Mouse (Mus musculus) heart, adult 2 months (tissue): ENCODE measurements at regions not wholly inside any gene's neighbourhood (a gene's known extent, or its start where the extent isn't known, plus 50 kb on each side); places are given as distances from the start of the nearest gene placed in this dataset.

Source experiments
- DNase-seq, 2 experiments: peaks; one replicate each; pipeline ENCODE4 v3.0.0; 2021
- H3K27ac ChIP-seq: fragments of 200-600 bp; 2 replicates; pipeline ENCODE4 v1.8.1; 2022
- H3K27me3 ChIP-seq: fragments of 200-500 bp; 2 replicates; pipeline ENCODE4 v1.6.1; 2012; ENCODE audit warnings: mild to moderate bottlenecking, low read length, inconsistent platforms, mixed read lengths; ENCODE audit not compliant: control insufficient read depth, insufficient read depth
- H3K36me3 ChIP-seq: fragments of 200-500 bp; 2 replicates; pipeline ENCODE4 v1.6.1; 2012; ENCODE audit warnings: low read length, inconsistent platforms; ENCODE audit not compliant: control insufficient read depth, insufficient read depth
- H3K4me1 ChIP-seq: fragments of 200-500 bp; 2 replicates; pipeline ENCODE4 v1.6.1; 2011; ENCODE audit warnings: low read length; ENCODE audit not compliant: control insufficient read depth, insufficient read depth
- H3K4me3 ChIP-seq: fragments of 200-600 bp; 2 replicates; pipeline ENCODE4 v1.8.1; 2022
- H3K79me2 ChIP-seq: fragments of 200-500 bp; replicated peaks from 2 replicates; pipeline ENCODE4 v1.6.1; 2012; ENCODE audit warnings: mild to moderate bottlenecking, inconsistent platforms, low read length, moderate library complexity, mixed read lengths; ENCODE audit not compliant: control insufficient read depth, insufficient read depth
- H3K9ac ChIP-seq: fragments of 200-500 bp; 2 replicates; pipeline ENCODE4 v1.6.1; 2012; ENCODE audit warnings: low read depth, mild to moderate bottlenecking, control low read depth, inconsistent platforms, low read length, mixed read lengths
- CTCF ChIP-seq: fragments of 200-600 bp; IDR thresholded peaks from 2 replicates; pipeline ENCODE4 v1.8.1; 2022; ENCODE audit warnings: antibody characterized with exemption, mild to moderate bottlenecking, moderate library complexity
- EP300 ChIP-seq: fragments of 200-500 bp; IDR thresholded peaks from 2 replicates; pipeline ENCODE4 v1.6.1; 2011; ENCODE audit warnings: low read depth, low read length, control low read depth; ENCODE audit not compliant: insufficient read depth
- POLR2A ChIP-seq: fragments of 200-500 bp; IDR thresholded peaks from 2 replicates; pipeline ENCODE4 v1.6.1; 2011; ENCODE audit warnings: mild to moderate bottlenecking, low read depth, low read length, control low read depth; ENCODE audit not compliant: insufficient read depth
- WGBS: fragments of 180-500 bp; shearing (Covaris S2); methylation state at CpG from one replicate; pipeline ENCODE4 v1.1.7; 2018; 5-methylcytosine and 5-hydroxymethylcytosine counted together
- intact Hi-C: fragments of 180-260 bp; cut with DNase I; formaldehyde crosslinking; loops from one replicate; pipeline ENCODE4 v1.15.1; 2025

DNA sequence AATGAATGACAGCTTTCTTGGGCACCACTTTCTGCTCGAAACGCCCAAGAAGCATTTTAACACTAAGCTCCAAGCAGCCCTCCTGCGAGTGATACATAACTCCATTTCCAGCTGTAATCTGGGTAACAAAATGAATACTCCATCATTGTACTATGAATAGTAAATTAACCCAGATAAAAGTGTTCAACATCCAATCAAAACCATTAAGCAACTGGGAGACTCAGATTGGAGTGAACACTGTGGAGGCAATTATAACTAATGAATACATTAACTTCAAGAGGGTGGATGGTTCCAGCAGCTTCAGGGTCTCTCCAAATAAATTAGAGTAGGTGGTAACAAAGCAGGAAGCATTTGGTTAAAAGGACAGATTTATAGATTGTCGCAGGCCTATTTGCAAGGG lies 414.2 kb downstream of the Cdh26 start:
- Histone ChIP-seq H3K27ac (no peak overlapping the region), H3K4me3 (no peak overlapping the region), H3K27me3 (no peaks in the 10 kb centered on the region), H3K4me1 (peaks cover 8% of the 10 kb centered on the region), H3K79me2 (no peaks in the 10 kb centered on the region), H3K9ac (no peak overlapping the region), H3K36me3 (no peaks in the 10 kb centered on the region)
- TF ChIP-seq EP300 (no peak), CTCF (no peak), POLR2A (no peak)
- 84% methylated on average over 4 of the region's 4 CpGs for WGBS
- DNase-seq, result no peak
- intact Hi-C loops, result no loop called here

DNA sequence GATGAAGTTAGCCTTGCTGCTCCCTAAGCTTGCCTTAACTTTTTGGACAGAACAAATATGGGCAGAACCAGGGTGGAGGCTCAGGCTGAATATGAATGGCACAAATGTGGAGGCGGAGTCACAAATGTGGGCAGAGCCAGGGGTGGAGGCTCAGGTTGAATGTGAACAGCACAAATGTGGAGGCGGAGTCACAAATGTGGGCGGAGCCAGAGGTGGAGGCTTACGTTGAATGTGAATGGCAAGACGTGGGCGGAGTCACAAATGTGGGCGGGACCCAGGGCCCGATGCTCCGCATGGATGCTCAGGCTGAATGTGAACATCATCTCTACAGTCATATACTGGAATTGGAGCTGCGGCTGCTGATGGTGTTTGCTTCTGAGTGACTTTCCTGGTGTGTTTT lies 420.0 kb downstream of the Cdh26 start:
- intact Hi-C loops, result no loop called here
- TF ChIP-seq POLR2A (no peak), EP300 (no peak), CTCF (no peak)
- H3K36me3 ChIP-seq, result no peaks in the 10 kb centered on the region
- H3K4me3 ChIP-seq, result no peak overlapping the region
- H3K79me2 ChIP-seq, result no peaks in the 10 kb centered on the region
- DNase-seq, result no peak
- H3K27me3 ChIP-seq, result no peaks in the 10 kb centered on the region
- no peak overlapping the region for H3K27ac ChIP-seq
- 80% methylated on average over 10 of the region's 10 CpGs for WGBS
- no peak overlapping the region for H3K9ac ChIP-seq
- H3K4me1 ChIP-seq, result no peaks in the 10 kb centered on the region

DNA sequence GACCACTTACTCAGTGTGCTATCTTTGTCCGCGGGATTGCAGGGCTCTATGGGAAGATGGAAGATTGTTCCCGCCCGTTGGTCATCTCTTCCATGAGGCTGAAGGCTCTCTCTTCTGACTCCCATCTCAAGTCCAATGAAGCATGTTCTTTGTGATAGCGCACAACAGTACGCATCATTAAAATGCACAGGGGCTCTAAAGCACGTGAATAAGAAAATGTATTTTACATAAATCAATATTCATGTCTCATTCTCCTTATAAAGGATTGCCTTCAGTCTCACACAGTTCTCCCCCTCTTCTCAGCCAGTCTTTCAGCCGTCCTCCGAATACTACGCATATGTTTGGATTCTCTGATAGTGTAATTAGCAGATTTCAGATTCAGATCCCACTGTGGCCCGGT lies 420.4 kb downstream of the Cdh26 start:
- DNase-seq, result no peak
- Histone ChIP-seq H3K27ac (no peak overlapping the region), H3K27me3 (no peaks in the 10 kb centered on the region), H3K36me3 (no peaks in the 10 kb centered on the region), H3K4me1 (no peaks in the 10 kb centered on the region), H3K79me2 (no peaks in the 10 kb centered on the region), H3K4me3 (no peak overlapping the region), H3K9ac (no peak overlapping the region)
- intact Hi-C loops, result no loop called here
- TF ChIP-seq POLR2A, result no peak
- no peak for TF ChIP-seq CTCF
- TF ChIP-seq EP300, result no peak
- 87% methylated on average over 11 of the region's 11 CpGs for WGBS

DNA sequence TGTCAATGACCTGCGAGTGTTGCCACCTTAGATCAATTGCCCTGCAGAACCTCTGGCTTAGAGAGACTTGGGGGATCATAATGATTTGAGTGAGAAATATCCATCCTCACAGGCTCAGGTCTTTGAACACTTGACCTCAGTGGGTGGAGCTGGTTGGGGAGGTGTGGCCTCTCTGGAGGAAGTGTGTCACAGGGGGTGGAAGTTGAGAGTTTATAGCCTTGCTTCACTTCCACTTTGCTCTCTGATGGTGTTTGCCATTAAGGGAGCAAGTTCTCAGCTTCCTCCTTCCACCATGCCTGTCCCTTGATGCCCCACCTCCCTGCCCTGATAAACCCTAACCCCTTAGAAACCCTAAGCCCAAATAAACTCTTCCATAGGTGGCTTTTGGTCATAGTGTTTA lies 423.7 kb downstream of the Cdh26 start:
- 82% methylated on average over 1 of the region's 1 CpGs for WGBS
- Histone ChIP-seq H3K27ac (no peak overlapping the region), H3K36me3 (no peaks in the 10 kb centered on the region), H3K4me3 (no peak overlapping the region), H3K79me2 (no peaks in the 10 kb centered on the region), H3K4me1 (no peaks in the 10 kb centered on the region), H3K9ac (no peak overlapping the region), H3K27me3 (no peaks in the 10 kb centered on the region)
- no peak for DNase-seq
- TF ChIP-seq EP300 (no peak), POLR2A (no peak), CTCF (no peak)
- intact Hi-C loops, result no loop called here

- Histone ChIP-seq H3K4me1 (no peaks in the 10 kb centered on the region), H3K27ac (no peak overlapping the region), H3K79me2 (no peaks in the 10 kb centered on the region), H3K36me3 (no peaks in the 10 kb centered on the region), H3K27me3 (no peaks in the 10 kb centered on the region), H3K9ac (no peak overlapping the region), H3K4me3 (no peak overlapping the region)
- no peak for DNase-seq
- WGBS, result 40% methylated on average over 2 of the region's 2 CpGs
- intact Hi-C loops, result no loop called here
- no peak for TF ChIP-seq POLR2A
- no peak for TF ChIP-seq CTCF
- TF ChIP-seq EP300, result no peak
Observed at GRCm38 (mm10) chr2:178854760-178855159, 424.4 kb downstream of the Cdh26 start.

DNA sequence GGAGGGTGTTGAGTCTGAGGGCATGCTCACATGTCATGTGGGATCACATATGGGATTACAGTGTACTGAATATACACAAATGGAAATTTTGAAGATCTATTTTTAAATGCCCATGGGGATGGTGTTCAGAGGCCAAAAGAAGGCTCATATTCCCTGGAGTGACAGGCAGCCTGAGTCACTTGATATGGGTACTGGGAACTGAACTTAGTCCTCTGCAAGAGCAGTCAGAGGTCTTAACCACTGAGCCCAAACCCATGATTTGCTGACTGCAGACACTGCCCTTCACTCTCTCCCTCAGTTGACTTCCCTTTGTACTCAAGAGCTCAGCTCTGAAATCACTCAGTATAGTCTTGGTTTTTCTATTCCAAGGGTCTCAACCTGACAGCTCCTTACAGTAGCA lies 432.3 kb downstream of the Cdh26 start:
- no peak for DNase-seq
- intact Hi-C loops, result no loop called here
- H3K9ac ChIP-seq, result no peak overlapping the region
- no peaks in the 10 kb centered on the region for H3K36me3 ChIP-seq
- no peak overlapping the region for H3K27ac ChIP-seq
- no peak overlapping the region for H3K4me3 ChIP-seq
- H3K27me3 ChIP-seq, result no peaks in the 10 kb centered on the region
- TF ChIP-seq CTCF (no peak), POLR2A (no peak), EP300 (no peak)
- no peaks in the 10 kb centered on the region for H3K79me2 ChIP-seq
- H3K4me1 ChIP-seq, result no peaks in the 10 kb centered on the region

GRCm38 (mm10) chr2:178867086-178867485 lies 436.8 kb downstream of the Cdh26 start:
- H3K4me1 ChIP-seq, result no peaks in the 10 kb centered on the region
- intact Hi-C loops, result no loop called here
- DNase-seq, result no peak

More at GRCm38 (mm10) chr2:178867086-178867485, 436.8 kb downstream of the Cdh26 start:
- Histone ChIP-seq H3K27me3 (no peaks in the 10 kb centered on the region), H3K79me2 (no peaks in the 10 kb centered on the region), H3K36me3 (no peaks in the 10 kb centered on the region), H3K27ac (no peak overlapping the region), H3K4me3 (no peak overlapping the region), H3K9ac (no peak overlapping the region)
- 56% methylated on average over 3 of the region's 3 CpGs for WGBS
- no peak for TF ChIP-seq POLR2A
- no peak for TF ChIP-seq EP300
- TF ChIP-seq CTCF, result no peak
